Mouse (Mus musculus) left cerebral cortex, adult 11 months (tissue): ENCODE measurements around the gene Cntnap5c.
"Not testable (repeated sequence)": the region's sequence is repeated elsewhere in the genome, so short reads cannot be mapped to it uniquely, and the experiment has no call there.

Experiments
- DNase-seq: peaks from one replicate; pipeline ENCODE4 v3.0.0; 2022; ENCODE audit warnings: low spot score

The Cntnap5c gene

GRCm38 (mm10) chr17:57768622-57769610 is at the start of gene Cntnap5c:
Gene Cntnap5c, plus strand, starts transcription at chr17:57769570.
- DNase-seq = peak; percentile 13

GRCm38 (mm10) chr17:57742119-57742518 is 27.3 kb upstream of the Cntnap5c start, which contains the start of gene Gm21834:
Gene Gm21834, minus strand, starts transcription at chr17:57742219.
- no peak for DNase-seq

- DNase-seq = no peak
These were observed 11.3 kb upstream of the Cntnap5c start for GRCm38 (mm10) chr17:57758033-57758432.

GRCm38 (mm10) chr17:57767306-57767705 is 2.1 kb upstream of the Cntnap5c start:
- no peak for DNase-seq

GRCm38 (mm10) chr17:57770904-57771303 is 1.5 kb downstream of the Cntnap5c start:
- DNase-seq = peak; percentile 36

- no peak for DNase-seq
These were observed 18.9 kb downstream of the Cntnap5c start for GRCm38 (mm10) chr17:57788161-57788799.

- no peak for DNase-seq
These were observed 26.0 kb downstream of the Cntnap5c start for GRCm38 (mm10) chr17:57795408-57795807.

- no peak for DNase-seq
These were observed 27.4 kb downstream of the Cntnap5c start for GRCm38 (mm10) chr17:57796668-57797311.

GRCm38 (mm10) chr17:57799414-57799985 is 30.1 kb downstream of the Cntnap5c start:
- no peak for DNase-seq

GRCm38 (mm10) chr17:57801180-57801579 is 31.8 kb downstream of the Cntnap5c start:
- DNase-seq = peak; percentile 4

GRCm38 (mm10) chr17:57837090-57837971 is 68.0 kb downstream of the Cntnap5c start:
- DNase-seq = no peak

- not testable (repeated sequence) for DNase-seq
These were observed 86.4 kb downstream of the Cntnap5c start for GRCm38 (mm10) chr17:57855811-57856210.

- no peak for DNase-seq
These were observed 96.6 kb downstream of the Cntnap5c start for GRCm38 (mm10) chr17:57865996-57866395.

GRCm38 (mm10) chr17:57887742-57888389 is 118.5 kb downstream of the Cntnap5c start:
- DNase-seq = no peak

GRCm38 (mm10) chr17:57911770-57912293 is 142.5 kb downstream of the Cntnap5c start:
- DNase-seq = no peak

GRCm38 (mm10) chr17:57984230-57984629 is 214.9 kb downstream of the Cntnap5c start:
- DNase-seq = no peak

- DNase-seq = no peak
These were observed 219.1 kb downstream of the Cntnap5c start for GRCm38 (mm10) chr17:57988420-57988819.

- no peak for DNase-seq
These were observed 227.1 kb downstream of the Cntnap5c start for GRCm38 (mm10) chr17:57996461-57996860.

GRCm38 (mm10) chr17:57999080-57999479 is 229.7 kb downstream of the Cntnap5c start:
- DNase-seq = no peak

GRCm38 (mm10) chr17:58002845-58003244 is 233.5 kb downstream of the Cntnap5c start:
- no peak for DNase-seq
